Mouse (Mus musculus) stomach, postnatal 0 days (tissue): ENCODE measurements around the gene Rnf151. TPM values are rescaled to one million over a fixed set of nuclear protein-coding genes. Genes with fewer than 3 reads are reported as not detected.
"Not testable (repeated sequence)": the region's sequence is repeated elsewhere in the genome, so short reads cannot be mapped to it uniquely, and the experiment has no call there.

Experiments used
- ATAC-seq: fragments of 200-750 bp; cut with Nextera tagmentation; 2 replicates; pipeline ENCODE4 v1.8.0; 2017; ENCODE audit not compliant: low FRiP score, low TSS enrichment
- DNase-seq: peaks from one replicate; pipeline ENCODE4 v3.0.0-alpha.2; 2016; ENCODE audit warnings: low spot score
- H3K27ac ChIP-seq: fragments of 300-500 bp; sonication (generic); replicated peaks from 2 replicates; pipeline ENCODE4 v1.5.1; 2014; ENCODE audit warnings: mild to moderate bottlenecking, control low read depth
- H3K27me3 ChIP-seq: fragments of 300-500 bp; sonication (generic); 2 replicates; pipeline ENCODE4 v1.6.1; 2014; ENCODE audit warnings: low read length; ENCODE audit not compliant: control insufficient read depth, insufficient read depth
- H3K36me3 ChIP-seq: fragments of 300-500 bp; sonication (generic); 2 replicates; pipeline ENCODE4 v1.6.1; 2014; ENCODE audit warnings: low read length, mixed read lengths; ENCODE audit not compliant: control insufficient read depth, insufficient read depth
- H3K4me1 ChIP-seq: fragments of 300-500 bp; sonication (generic); replicated peaks from 2 replicates; pipeline ENCODE4 v1.6.1; 2014; ENCODE audit warnings: antibody characterized with exemption; ENCODE audit not compliant: control insufficient read depth, insufficient read depth
- H3K4me2 ChIP-seq: fragments of 300-500 bp; sonication (generic); replicated peaks from 2 replicates; pipeline ENCODE4 v1.6.1; 2014; ENCODE audit warnings: low read depth, mild to moderate bottlenecking, control low read depth, moderate library complexity
- H3K4me3 ChIP-seq: fragments of 300-500 bp; sonication (generic); 2 replicates; pipeline ENCODE4 v1.5.1; 2014; ENCODE audit warnings: low read depth, low read length, control low read depth
- H3K9ac ChIP-seq: fragments of 300-500 bp; sonication (generic); 2 replicates; pipeline ENCODE4 v1.6.1; 2014; ENCODE audit warnings: mild to moderate bottlenecking, low read length, control low read depth, mixed read lengths
- H3K9me3 ChIP-seq: fragments of 300-500 bp; sonication (generic); 2 replicates; pipeline ENCODE4 v1.6.1; 2016; ENCODE audit warnings: low read length; ENCODE audit not compliant: control insufficient read depth
- CTCF ChIP-seq: IDR thresholded peaks from 2 replicates; pipeline ENCODE4 v1.5.1; 2016; ENCODE audit warnings: antibody characterized with exemption, low read depth, mild to moderate bottlenecking, moderate library complexity
- EP300 ChIP-seq: optimal IDR thresholded peaks from 2 replicates; pipeline ENCODE3; 2016; ENCODE audit warnings: antibody characterized with exemption
- WGBS: fragments of 180-500 bp; shearing (Covaris S2); extraction: QIAGEN DNeasy Blood & Tissue Kit; methylation state at CpG from one replicate; pipeline ENCODE4 v1.1.7; 2014; 5-methylcytosine and 5-hydroxymethylcytosine counted together
- polyA plus RNA-seq: library from polyadenylated mRNA; unstranded; fragments of >200 nt; fragmentation: Nextera tagmentation; extraction: Ambion mirVana; gene quantifications from 2 replicates; pipeline ENCODE4 v1.2.1, GENCODE M21; 2015

Gene Rnf151
- polyA plus RNA-seq, 1 experiment from 2014 or later: 0.10 TPM

DNA sequence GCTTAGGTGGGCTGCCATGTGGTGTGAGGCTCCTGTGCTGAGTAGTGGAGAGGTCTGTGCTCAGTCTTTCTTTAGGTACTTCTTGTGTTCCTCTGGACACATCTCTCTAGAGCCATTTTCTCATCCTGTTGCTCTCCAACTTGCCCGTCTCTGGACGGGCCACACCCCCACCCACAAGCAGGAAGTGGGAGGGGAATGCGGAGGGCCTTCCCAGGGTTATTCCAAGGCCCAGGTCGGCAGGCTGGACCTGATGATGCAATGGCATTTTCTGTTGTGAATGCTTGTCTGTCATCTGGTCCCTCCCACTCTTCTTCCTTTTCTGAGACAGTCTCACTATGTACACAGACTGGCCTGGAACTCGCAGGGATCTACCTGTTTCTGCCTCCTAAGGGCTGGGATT, 45.7 kb downstream of the Rnf151 start:
- 13% methylated on average over 5 of the region's 5 CpGs for WGBS
- no peak overlapping the region for H3K4me2 ChIP-seq
- H3K9ac ChIP-seq: no peak overlapping the region
- peak; percentile 18; the same call in 1 of the 2 replicates for ATAC-seq
- no peak overlapping the region for H3K4me3 ChIP-seq
- H3K9me3 ChIP-seq: no peaks in the 10 kb centered on the region
- H3K36me3 ChIP-seq: peaks cover 10% of the 10 kb centered on the region
- peak; percentile 67 for DNase-seq
- H3K27me3 ChIP-seq: no peaks in the 10 kb centered on the region
- TF ChIP-seq EP300 (no peak), CTCF (no peak)
- peak overlapping the region; percentile 20; the same call in 1 of the 2 replicates for H3K27ac ChIP-seq
- H3K4me1 ChIP-seq: peaks cover 3% of the 10 kb centered on the region; the same call in 1 of the 2 replicates

DNA sequence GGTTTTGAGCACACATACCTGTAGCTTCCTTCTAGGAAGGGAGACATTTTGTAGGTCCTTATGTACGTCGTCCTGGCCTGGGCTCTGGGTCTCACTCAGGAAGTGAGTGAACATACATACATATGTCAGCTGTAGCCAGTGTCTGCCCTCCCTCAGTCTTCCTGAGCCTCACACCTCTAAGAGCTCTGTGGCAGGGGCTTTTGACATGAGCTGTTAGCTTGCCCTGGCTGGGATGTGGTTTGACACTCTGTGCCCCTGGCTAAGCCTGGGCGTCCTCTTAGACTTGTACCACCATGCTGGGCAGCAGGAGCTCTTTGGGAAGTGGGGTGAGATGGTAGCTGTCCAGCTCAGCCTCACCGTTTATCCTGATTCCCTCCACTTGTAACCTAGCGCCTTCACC, 46.5 kb downstream of the Rnf151 start:
- no peak for TF ChIP-seq EP300
- no peak for TF ChIP-seq CTCF
- H3K4me3 ChIP-seq: no peak overlapping the region
- peak overlapping the region; percentile 38; the same call in 1 of the 2 replicates for H3K9ac ChIP-seq
- no peak overlapping the region; the same call in 1 of the 2 replicates for H3K27ac ChIP-seq
- ATAC-seq: no peak
- H3K4me1 ChIP-seq: peaks cover 3% of the 10 kb centered on the region; the same call in 1 of the 2 replicates
- H3K9me3 ChIP-seq: no peaks in the 10 kb centered on the region
- peak overlapping the region; percentile 25 for H3K4me2 ChIP-seq
- H3K27me3 ChIP-seq: no peaks in the 10 kb centered on the region
- WGBS: 61% methylated on average over 5 of the region's 5 CpGs
- 0 out of 2 replicates have a peak, but pooled peaks cover 3% of the 10 kb centered on the region for H3K36me3 ChIP-seq
- no peak for DNase-seq

DNA sequence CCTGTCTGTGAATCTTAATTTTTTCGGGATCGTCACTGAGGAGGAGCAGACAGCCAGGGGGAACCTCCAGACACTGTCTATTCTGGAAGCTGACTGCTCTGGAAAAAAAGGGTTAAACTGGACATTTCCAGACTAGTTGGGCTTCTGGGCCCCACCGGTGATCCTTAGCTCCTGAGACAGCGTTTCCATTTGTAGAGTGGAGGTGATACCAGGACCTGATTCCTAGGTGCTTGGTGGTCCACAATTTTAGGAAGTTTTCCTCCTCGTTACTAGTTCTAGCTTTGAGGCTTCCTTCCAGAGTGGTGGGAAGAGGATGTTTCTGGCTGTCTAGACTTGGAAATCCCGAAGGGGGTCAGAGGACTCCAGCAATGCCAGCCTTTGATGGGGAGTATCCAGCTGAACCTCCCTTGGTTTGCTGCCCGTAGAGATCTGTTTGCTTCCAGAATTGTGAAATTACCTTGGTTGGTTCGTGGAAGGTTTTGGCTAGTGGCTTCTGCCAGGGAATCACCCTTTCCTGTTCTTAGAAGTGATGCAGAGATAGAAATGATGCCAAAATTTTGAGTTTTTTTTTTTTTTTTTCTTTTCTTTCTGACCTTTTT, 47.5 kb downstream of the Rnf151 start:
- Histone ChIP-seq H3K9ac (peak overlapping the region; percentile 95), H3K4me3 (peak overlapping the region; percentile 99), H3K9me3 (no peaks in the 10 kb centered on the region), H3K36me3 (0 out of 2 replicates have a peak, but pooled peaks cover 3% of the 10 kb centered on the region), H3K27me3 (no peaks in the 10 kb centered on the region), H3K4me2 (peak overlapping the region; percentile 90), H3K4me1 (peaks cover 3% of the 10 kb centered on the region; the same call in 1 of the 2 replicates), H3K27ac (peak overlapping the region; percentile 91)
- TF ChIP-seq EP300: no peak
- TF ChIP-seq CTCF: no peak
- ATAC-seq (no peak), DNase-seq (no peak)
- 6% methylated on average over 8 of the region's 8 CpGs for WGBS

DNA sequence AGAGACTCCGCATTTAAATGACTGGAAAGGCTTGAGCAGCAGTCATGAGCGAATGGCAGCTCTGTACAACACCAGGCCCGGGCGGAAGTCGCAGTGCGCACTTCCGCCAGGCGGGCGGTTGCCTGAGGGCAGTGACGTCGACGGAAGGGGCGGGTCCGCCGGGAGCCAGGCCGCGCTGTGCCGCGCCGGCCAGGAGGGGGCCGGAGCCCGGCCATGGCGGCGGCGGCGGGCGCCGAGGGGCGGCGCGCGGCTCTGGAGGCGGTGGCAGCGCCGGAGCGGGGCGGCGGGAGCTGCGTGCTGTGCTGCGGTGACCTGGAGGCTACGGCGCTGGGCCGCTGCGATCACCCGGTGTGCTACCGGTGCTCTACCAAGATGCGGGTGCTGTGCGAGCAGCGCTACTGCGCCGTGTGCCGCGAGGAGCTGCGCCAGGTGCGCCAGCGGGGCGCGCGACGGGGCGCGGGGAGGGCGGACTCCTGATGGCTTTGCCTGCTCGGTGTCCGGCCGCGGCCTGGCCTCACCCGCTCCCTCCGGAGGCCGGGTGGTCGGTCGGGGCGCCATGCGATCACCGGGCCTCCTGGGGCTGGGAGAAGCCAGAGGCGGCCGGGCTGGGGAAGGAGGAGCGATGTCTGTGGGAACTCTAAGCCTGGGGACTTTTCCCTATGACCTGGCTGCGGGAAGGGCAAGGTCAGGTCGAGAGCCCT, 48.2 kb downstream of the Rnf151 start, which contains the start of gene Zfp598:
TSS of gene Zfp598 (plus strand) at position 143 of the 701 bp plus-strand sequence.
- peak; percentile 97 for ATAC-seq
- Histone ChIP-seq H3K9ac (peak within 1 kb of the TSS; percentile 95), H3K27ac (peak within 1 kb of the TSS; percentile 91), H3K4me2 (peak within 1 kb of the TSS; percentile 90), H3K9me3 (no peaks in the 10 kb centered on the region), H3K36me3 (0 out of 2 replicates have a peak, but pooled peaks cover 3% of the 10 kb centered on the region), H3K27me3 (no peaks in the 10 kb centered on the region), H3K4me1 (peaks cover 3% of the 10 kb centered on the region; the same call in 1 of the 2 replicates), H3K4me3 (peak within 1 kb of the TSS; percentile 99)
- peak; percentile 45 for TF ChIP-seq CTCF
- no peak for TF ChIP-seq EP300
- DNase-seq: peak; percentile 95
- 1% methylated on average over 57 of the region's 80 CpGs for WGBS

DNA sequence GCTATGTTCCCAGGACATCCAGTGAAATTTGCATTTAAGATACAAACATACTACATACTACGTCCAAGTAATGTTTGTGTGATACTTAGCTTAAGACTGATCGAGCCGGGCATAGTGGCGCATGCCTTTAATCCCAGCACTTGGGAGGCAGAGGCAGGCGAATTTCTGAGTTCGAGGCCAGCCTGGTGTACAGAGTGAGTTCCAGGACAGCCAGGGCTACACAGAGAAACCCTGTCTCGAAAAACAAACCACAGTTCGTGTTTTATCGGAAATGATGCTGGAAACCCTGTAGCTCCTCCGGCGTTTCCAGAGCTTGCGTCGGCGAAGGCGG, 48.7 kb downstream of the Rnf151 start:
- not testable (repeated sequence) for ATAC-seq, DNase-seq, H3K4me1 ChIP-seq, H3K36me3 ChIP-seq, H3K9me3 ChIP-seq, H3K27me3 ChIP-seq
- H3K9ac ChIP-seq: peak overlapping the region; percentile 38; the same call in 1 of the 2 replicates
- 10% methylated on average over 15 of the region's 15 CpGs for WGBS
- peak overlapping the region; percentile 91 for H3K27ac ChIP-seq
- peak overlapping the region; percentile 99 for H3K4me3 ChIP-seq
- peak overlapping the region; percentile 55 for H3K4me2 ChIP-seq

DNA sequence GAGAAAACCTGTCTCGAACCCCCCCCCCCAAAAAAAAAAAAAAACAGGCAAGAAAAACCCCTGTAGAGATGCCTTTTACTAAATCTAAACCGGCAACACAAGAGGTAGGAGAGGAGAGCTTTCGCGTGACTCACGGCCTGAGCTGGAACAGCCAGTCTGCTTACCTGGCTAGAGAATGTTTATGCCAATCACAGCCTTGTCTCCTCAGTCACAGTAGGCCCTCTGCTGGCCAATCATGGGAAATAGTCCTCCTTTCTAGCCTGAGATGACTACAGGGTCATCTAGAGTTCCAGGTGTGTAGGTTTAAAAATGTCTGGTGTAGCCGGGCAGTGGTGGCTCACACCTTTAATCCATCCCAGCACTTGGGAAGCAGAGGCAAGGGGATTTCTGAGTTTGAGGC, 50.4 kb downstream of the Rnf151 start:
- 9% methylated on average over 6 of the region's 6 CpGs for WGBS
- Histone ChIP-seq H3K4me1 (peaks cover 3% of the 10 kb centered on the region; the same call in 1 of the 2 replicates), H3K27me3 (no peaks in the 10 kb centered on the region), H3K9ac (no peak overlapping the region), H3K27ac (no peak overlapping the region), H3K4me2 (no peak overlapping the region), H3K4me3 (no peak overlapping the region), H3K36me3 (no peaks in the 10 kb centered on the region), H3K9me3 (no peaks in the 10 kb centered on the region)
- DNase-seq: peak; percentile 84
- ATAC-seq: peak; percentile 68
- TF ChIP-seq CTCF (peak; percentile 85), EP300 (no peak)

DNA sequence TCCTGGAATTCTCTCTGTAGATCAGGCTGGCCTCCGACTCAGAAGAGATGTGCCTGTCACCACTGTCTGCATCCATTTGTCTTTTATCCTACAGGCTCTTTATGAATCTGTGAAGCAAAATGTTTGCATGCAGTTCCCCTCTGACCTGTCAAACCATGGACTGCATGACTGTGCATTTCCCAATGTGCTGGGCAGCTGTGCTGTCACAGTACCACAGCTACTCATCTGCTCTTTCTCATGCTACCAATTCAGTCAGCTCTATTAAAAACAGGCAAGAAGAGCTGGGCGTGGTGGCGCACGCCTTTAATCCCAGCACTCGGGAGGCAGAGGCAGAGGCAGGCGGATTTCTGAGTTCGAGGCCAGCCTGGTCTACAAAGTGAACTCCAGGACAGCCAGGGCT, 50.9 kb downstream of the Rnf151 start:
- H3K4me2 ChIP-seq, H3K36me3 ChIP-seq, H3K27me3 ChIP-seq, DNase-seq, H3K9ac ChIP-seq, H3K4me1 ChIP-seq, ATAC-seq, H3K9me3 ChIP-seq, H3K4me3 ChIP-seq, H3K27ac ChIP-seq: not testable (repeated sequence)
- WGBS: 59% methylated on average over 7 of the region's 7 CpGs
